ENCODE assay signal across 8 mouse cellular contexts in genomic region chr2:72777330-72777729, GRCm38 (mm10).
DNase-seq lines count a peak whose midpoint lies in the region; ATAC-seq and TF ChIP-seq lines count a peak whose summit lies in the region.
"Had no signal": no experiment of that assay in that cellular context is flagged by ENCODE, and none has a peak within 500 bp of the region (broad histone marks: within the 10 kb centered on the region; RNA-seq: fewer than 3 reads in every experiment).

No protein-coding gene starts in this region.

- DNase-seq in kidney, postnatal 0 days (ENCODE audit: low spot score), result peak; percentile 11
- DNase-seq in kidney, adult 8-10 months, result no peak
- peak; percentile 21 for DNase-seq in CH12.LX (ENCODE audit: extremely low read depth)
- DNase-seq in adipocyte (ENCODE audit: low spot score), result peak; percentile 52
- no peak for DNase-seq in spleen, adult 12 weeks (ENCODE audit: low spot score)
- DNase-seq in gastrocnemius, postnatal 36 days, result no peak

- in situ Hi-C loops in CH12.LX (cut with MboI; ENCODE audit: low pct_ligation_motif_present, low pct_unique_long_range_greater_than_20kb, low sequenced_read_pairs), result no loop called here

- intact Hi-C loops in gastrocnemius, postnatal 36 days (cut with DNase I), result no loop called here

- 66% methylated on average over 3 of the region's 3 CpGs for WGBS in kidney, postnatal 0 days

- peak; percentile 20 for TF ChIP-seq RAD21 in CH12.LX (IDR thresholded peaks at IDR 0.05; ENCODE audit: low read depth, low read length)

- H3K27me3 ChIP-seq in kidney, postnatal 0 days (ENCODE audit: insufficient read depth, low read length), result no peaks in the 10 kb centered on the region
- no peaks in the 10 kb centered on the region for H3K27me3 ChIP-seq in CH12.LX (replicated peaks)
- H3K27me3 ChIP-seq: limb, embryonic 15.5 days had no signal

- H3K9me3 ChIP-seq in kidney, postnatal 0 days (replicated peaks; ENCODE audit: low read length), result no peaks in the 10 kb centered on the region
- H3K9me3 ChIP-seq in CH12.LX (replicated peaks; ENCODE audit: low read length), result no peaks in the 10 kb centered on the region
- H3K9me3 ChIP-seq: limb, embryonic 15.5 days had no signal

- H3K4me3 ChIP-seq in kidney, postnatal 0 days (replicated peaks; ENCODE audit: low read depth, low read length), result no peak overlapping the region
- no peak overlapping the region for H3K4me3 ChIP-seq in CH12.LX (replicated peaks in 1 of 3; ENCODE audit: low read depth in 2 of 3, low read length in 2 of 3, poor library complexity in 1 of 3)
- H3K4me3 ChIP-seq: limb, embryonic 15.5 days had no signal

- no peaks in the 10 kb centered on the region for H3K79me2 ChIP-seq in CH12.LX (replicated peaks; ENCODE audit: control insufficient read depth, extremely low read depth, insufficient read depth, poor library complexity, severe bottlenecking)

- TF ChIP-seq POLR2A in CH12.LX (IDR thresholded peaks at IDR 0.05; ENCODE audit: low read depth, low read length), result no peak

- dilution Hi-C loops in CH12.LX (cut with MboI; ENCODE audit: extremely low pct_ligation_motif_present, extremely low pct_unique_long_range_greater_than_20kb, low sequenced_read_pairs), result no loop called here

- no peak overlapping the region for H3K9ac ChIP-seq in kidney, postnatal 0 days (ENCODE audit: low read depth, low read length)
- H3K9ac ChIP-seq in CH12.LX (ENCODE audit: insufficient read depth, low read depth), result no peak overlapping the region
- H3K9ac ChIP-seq: limb, embryonic 15.5 days had no signal

- no peaks in the 10 kb centered on the region for H3K4me1 ChIP-seq in kidney, postnatal 0 days (replicated peaks; ENCODE audit: insufficient read depth, low read length)
- H3K4me1 ChIP-seq in CH12.LX (ENCODE audit: control insufficient read depth in 1 of 2, insufficient read depth in 2 of 2), result peaks cover 17 to 36% of the 10 kb centered on the region in 2 experiments; a peak in 3 of 4 replicates

- peak; percentile 57 for TF ChIP-seq CTCF in kidney, postnatal 0 days (IDR thresholded peaks at IDR 0.05; ENCODE audit: low read depth)
- TF ChIP-seq CTCF in CH12.LX (conservative IDR thresholded peaks at IDR 0.05 in 1 of 2, IDR thresholded peaks at IDR 0.05 in 1 of 2; ENCODE audit: low read depth in 2 of 2, low read length in 2 of 2), result peak; percentile 58 to 59

- no peak overlapping the region for H3K27ac ChIP-seq in kidney, postnatal 0 days
- no peak overlapping the region for H3K27ac ChIP-seq in CH12.LX (ENCODE audit: insufficient read depth, low read depth)

- no peak for TF ChIP-seq EP300 in CH12.LX (IDR thresholded peaks at IDR 0.05; ENCODE audit: low read length)

- no peak for ATAC-seq in kidney, postnatal 0 days (replicated peaks; ENCODE audit: low FRiP score, low read depth)
- ATAC-seq in megakaryocyte progenitor cell, adult 5-6 weeks (replicated peaks; ENCODE audit: poor library complexity), result peak; percentile 68

- H3K4me2 ChIP-seq in kidney, postnatal 0 days (ENCODE audit: low read length), result no peak overlapping the region
- no peak overlapping the region for H3K4me2 ChIP-seq in CH12.LX (ENCODE audit: insufficient read depth, low read depth, poor library complexity, severe bottlenecking)
- H3K4me2 ChIP-seq: limb, embryonic 15.5 days had no signal

- H3K36me3 ChIP-seq in kidney, postnatal 0 days (ENCODE audit: insufficient read depth, low read length), result no peaks in the 10 kb centered on the region
- no peaks in the 10 kb centered on the region for H3K36me3 ChIP-seq in CH12.LX (replicated peaks in 1 of 2; ENCODE audit: control insufficient read depth in 1 of 2, insufficient read depth in 1 of 2, low read length in 1 of 2)
- H3K36me3 ChIP-seq: limb, embryonic 15.5 days had no signal

TF ChIP-seq in CH12.LX, 34 proteins besides CTCF, POLR2A, EP300 and RAD21:
- TF ChIP-seq SMC3 (IDR thresholded peaks at IDR 0.05; ENCODE audit: low read depth, low read length) (peak; percentile 14; the same call in 1 of the 2 replicates), NELFE (IDR thresholded peaks at IDR 0.05; ENCODE audit: low read depth, low read length) (no peak), PAX5 (IDR thresholded peaks at IDR 0.05; ENCODE audit: low read length) (no peak), TCF12 (IDR thresholded peaks at IDR 0.05; ENCODE audit: low read depth, low read length) (no peak), ZNF384 (IDR thresholded peaks at IDR 0.05; ENCODE audit: low read depth, low read length) (no peak)
TF ChIP-seq in CH12.LX: peak in this region for 1.

Comparison
In these comparisons a context has a peak if more than half of its experiments do, and no peak if none do; other contexts are left out.
1. DNase-seq: peak in kidney, postnatal 0 days (single experiment), CH12.LX (single experiment) and adipocyte (single experiment); none in kidney, adult 8-10 months (0 of 2), spleen, adult 12 weeks (single experiment) and gastrocnemius, postnatal 36 days (0 of 2).